Mouse (Mus musculus): ENCODE data around the gene Zfyve27.

Gene Zfyve27

GRCm38 (mm10) chr19:42238341-42238715, 74.6 kb downstream of the Zfyve27 start:
- no peak for DNase-seq (ENCODE audit: low spot score)

DNA sequence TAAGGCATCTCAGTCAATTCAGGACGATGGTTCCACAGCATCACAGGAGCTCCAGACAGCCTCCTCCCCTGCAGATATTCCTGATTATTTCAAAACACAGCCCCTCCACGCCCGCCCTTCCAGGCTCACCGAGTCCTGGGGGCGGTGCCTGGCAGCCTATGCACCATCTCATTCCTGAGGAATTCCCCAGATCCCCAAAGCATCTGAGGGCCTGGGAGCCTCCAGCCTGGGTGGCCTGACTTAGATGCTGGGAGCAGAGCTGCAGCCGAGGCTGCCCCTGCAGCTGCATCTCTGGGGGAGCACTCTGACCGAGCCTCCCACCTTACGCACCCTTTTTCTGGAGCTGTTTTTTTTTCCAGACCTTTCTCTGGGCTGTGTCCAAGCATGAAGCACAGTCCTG, 77.1 kb downstream of the Zfyve27 start:
- DNase-seq (ENCODE audit: low spot score), result no peak

DNA sequence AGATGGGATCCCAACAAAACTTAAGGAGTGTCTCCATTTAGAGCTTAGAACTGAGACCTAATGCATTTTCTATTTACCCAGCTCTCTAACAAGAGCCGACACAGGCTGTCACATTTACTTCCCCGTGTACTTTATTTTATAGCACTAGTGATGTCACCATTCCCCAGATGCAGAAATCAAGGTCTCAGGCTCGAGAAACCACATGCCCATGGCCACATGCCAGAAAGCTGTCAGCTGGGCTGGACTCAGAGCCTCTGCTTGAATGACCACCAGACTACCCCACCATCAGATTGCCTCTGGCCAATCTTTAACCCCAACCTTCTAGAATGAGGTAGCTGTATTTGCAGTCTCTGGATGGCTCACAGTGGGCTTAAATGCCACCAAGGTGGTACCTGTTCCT, 79.7 kb downstream of the Zfyve27 start:
- DNase-seq (ENCODE audit: low spot score), result no peak
